Mouse (Mus musculus) G1E (cell line): ENCODE data around the gene Hormad2.

ENCODE experiments used
- CTCF ChIP-seq: IDR thresholded peaks from 2 replicates; pipeline ENCODE4 v1.5.1; 2012; ENCODE audit warnings: low read depth, low read length, inconsistent platforms, mixed read lengths
- TAL1 ChIP-seq: conservative IDR thresholded peaks from 2 replicates; pipeline ENCODE4 v1.6.1; 2012; ENCODE audit warnings: low read depth, low read length, inconsistent platforms, mixed read lengths

GRCm38 (mm10) chr11:4379857-4380256 is 61.0 kb downstream of the Hormad2 start:
- TF ChIP-seq CTCF (no peak), TAL1 (no peak)
